Mouse (Mus musculus) C2C12 (cell line): ENCODE data around the gene Lmx1b.

Experiments
- CTCF ChIP-seq: IDR thresholded peaks from one replicate; pipeline ENCODE4 v1.5.1; 2011; ENCODE audit not compliant: control insufficient read depth, insufficient read depth, insufficient read length
- MAX ChIP-seq: IDR thresholded peaks from one replicate; pipeline ENCODE4 v1.6.1; 2011; ENCODE audit warnings: mild to moderate bottlenecking, control low read depth
- MYOG ChIP-seq: IDR thresholded peaks from one replicate; pipeline ENCODE4 v1.6.1; 2011; ENCODE audit not compliant: control insufficient read depth, insufficient read length; ENCODE audit errors: extremely low read depth

GRCm38 (mm10) chr2:33580697-33581448 lies 59.4 kb downstream of the Lmx1b start:
- TF ChIP-seq CTCF (no peak), MAX (no peak), MYOG (no peak)
